ENCODE assay signal across 8 mouse cellular contexts in genomic region chr8:94992534-94992933, GRCm38 (mm10). TPM values are rescaled to one million over a fixed set of nuclear protein-coding genes. Genes with fewer than 3 reads are reported as not detected.
A peak's percentile ranks its signal among the peaks of the same experiment; 100 is the strongest.
DNase-seq lines count a peak whose midpoint lies in the region; ATAC-seq lines count a peak whose summit lies in the region.

No protein-coding gene starts in this region.

- H3K36me3 ChIP-seq in heart, embryonic 10.5 days = no peaks in the 10 kb centered on the region
- H3K36me3 ChIP-seq in kidney, embryonic 14.5 days (ENCODE audit: control insufficient read depth, insufficient read depth, low read length) = no peaks in the 10 kb centered on the region
- peaks cover 3% of the 10 kb centered on the region; the same call in 1 of the 2 replicates for H3K36me3 ChIP-seq in liver, embryonic 16.5 days (ENCODE audit: control insufficient read depth, insufficient read depth)

- H3K4me3 ChIP-seq in heart, embryonic 10.5 days = no peak overlapping the region
- no peak overlapping the region for H3K4me3 ChIP-seq in kidney, embryonic 14.5 days (ENCODE audit: low read length)
- no peak overlapping the region for H3K4me3 ChIP-seq in liver, embryonic 16.5 days (ENCODE audit: low read depth, low read length)

- H3K4me1 ChIP-seq in heart, embryonic 10.5 days = peaks cover 49% of the 10 kb centered on the region
- peaks cover 25% of the 10 kb centered on the region for H3K4me1 ChIP-seq in kidney, embryonic 14.5 days (ENCODE audit: control insufficient read depth, insufficient read depth, low read length)
- peaks cover 75% of the 10 kb centered on the region for H3K4me1 ChIP-seq in liver, embryonic 16.5 days (ENCODE audit: control insufficient read depth, low read depth, low read length)

- H3K27ac ChIP-seq in heart, embryonic 10.5 days = peak overlapping the region; percentile 54; the same call in 1 of the 2 replicates
- H3K27ac ChIP-seq in kidney, embryonic 14.5 days (ENCODE audit: low read depth, low read length) = peak overlapping the region; percentile 33; the same call in 1 of the 2 replicates
- peak overlapping the region; percentile 69; the same call in 1 of the 2 replicates for H3K27ac ChIP-seq in liver, embryonic 16.5 days (ENCODE audit: low read length)

- H3K9me3 ChIP-seq in heart, embryonic 10.5 days = no peaks in the 10 kb centered on the region
- no peaks in the 10 kb centered on the region for H3K9me3 ChIP-seq in kidney, embryonic 14.5 days (ENCODE audit: control insufficient read depth, low read length)
- H3K9me3 ChIP-seq in liver, embryonic 16.5 days (replicated peaks; ENCODE audit: control insufficient read depth, low read length) = no peaks in the 10 kb centered on the region

- peaks cover 55% of the 10 kb centered on the region for H3K27me3 ChIP-seq in heart, embryonic 10.5 days (ENCODE audit: insufficient read depth, poor library complexity, severe bottlenecking)
- H3K27me3 ChIP-seq in kidney, embryonic 14.5 days (ENCODE audit: control insufficient read depth, insufficient read depth, low read length) = no peaks in the 10 kb centered on the region
- H3K27me3 ChIP-seq in liver, embryonic 16.5 days (ENCODE audit: control insufficient read depth, insufficient read depth, low read depth, low read length) = no peaks in the 10 kb centered on the region

- H3K4me2 ChIP-seq in kidney, embryonic 14.5 days (replicated peaks; ENCODE audit: low read depth, low read length) = no peak overlapping the region
- no peak overlapping the region for H3K4me2 ChIP-seq in liver, embryonic 16.5 days (ENCODE audit: low read depth, low read length)

- DNase-seq in cerebellum, adult 11-12 months = peak; percentile 51
- DNase-seq in cerebellum, adult 9-10 months = no peak
- DNase-seq in cerebellum, postnatal 36 days = peak; percentile 55 to 71
- DNase-seq in heart, embryonic 10.5 days (ENCODE audit: low spot score) = no peak
- DNase-seq in right cerebral cortex, postnatal 10 days (ENCODE audit: low spot score in 2 of 2) = peak; percentile 89 to 92
- no peak for DNase-seq in c-Kit-positive CD71-positive TER-119-positive erythroid progenitor cells, embryonic 14.5 days (ENCODE audit: low spot score)

- ATAC-seq in kidney, embryonic 14.5 days (ENCODE audit: low FRiP score, low TSS enrichment) = no peak
- ATAC-seq in liver, embryonic 16.5 days (ENCODE audit: low read depth) = no peak

- H3K9ac ChIP-seq in kidney, embryonic 14.5 days (ENCODE audit: low read depth, low read length) = no peak overlapping the region
- H3K9ac ChIP-seq in liver, embryonic 16.5 days (ENCODE audit: low read depth, low read length) = peak overlapping the region; percentile 9; the same call in 1 of the 2 replicates

- WGBS in heart, embryonic 10.5 days = 51% methylated on average over 5 of the region's 5 CpGs
- 65% methylated on average over 5 of the region's 5 CpGs for WGBS in kidney, embryonic 14.5 days
- 65% methylated on average over 5 of the region's 5 CpGs for WGBS in liver, embryonic 16.5 days (ENCODE audit: insufficient replicate concordance)

RNA-seq across cellular contexts. Expression of gene Adgrg1, which starts 18.0 kb away (rescaled TPM):
- 9.0 and 16.6 TPM in 2 replicates for polyA plus RNA-seq in heart, embryonic 10.5 days (2016; fragmentation: Nextera tagmentation; extraction: Ambion mirVana)
- 15.5 and 31.3 TPM in 2 replicates for polyA plus RNA-seq in kidney, embryonic 14.5 days (2014; fragmentation: Nextera tagmentation; extraction: Ambion mirVana)
- 45.0 and 50.6 TPM in 2 replicates for polyA plus RNA-seq in liver, embryonic 16.5 days (2015; fragmentation: Nextera tagmentation; extraction: Ambion mirVana)

RNA-seq across cellular contexts. Expression of gene Adgrg3, which starts 25.0 kb away (rescaled TPM):
- 3.0 and 3.9 TPM in 2 replicates for polyA plus RNA-seq in heart, embryonic 10.5 days (2016; fragmentation: Nextera tagmentation; extraction: Ambion mirVana)
- 2.9 and 3.8 TPM in 2 replicates for polyA plus RNA-seq in kidney, embryonic 14.5 days (2014; fragmentation: Nextera tagmentation; extraction: Ambion mirVana)
- polyA plus RNA-seq in liver, embryonic 16.5 days (2015; fragmentation: Nextera tagmentation; extraction: Ambion mirVana) = 8.3 and 9.1 TPM in 2 replicates

Comparison
In these comparisons a context has a peak if more than half of its experiments do, and no peak if none do; other contexts are left out.
1. DNase-seq: peak in cerebellum, adult 11-12 months (single experiment), cerebellum, postnatal 36 days (2 of 2) and right cerebral cortex, postnatal 10 days (2 of 2); none in cerebellum, adult 9-10 months (single experiment), heart, embryonic 10.5 days (single experiment) and c-Kit-positive CD71-positive TER-119-positive erythroid progenitor cells, embryonic 14.5 days (single experiment).
2. Peak in every context shown above with its lines, with median percentiles within 50 percentile points of each other: H3K27ac ChIP-seq.